In the genomic region with DNA sequence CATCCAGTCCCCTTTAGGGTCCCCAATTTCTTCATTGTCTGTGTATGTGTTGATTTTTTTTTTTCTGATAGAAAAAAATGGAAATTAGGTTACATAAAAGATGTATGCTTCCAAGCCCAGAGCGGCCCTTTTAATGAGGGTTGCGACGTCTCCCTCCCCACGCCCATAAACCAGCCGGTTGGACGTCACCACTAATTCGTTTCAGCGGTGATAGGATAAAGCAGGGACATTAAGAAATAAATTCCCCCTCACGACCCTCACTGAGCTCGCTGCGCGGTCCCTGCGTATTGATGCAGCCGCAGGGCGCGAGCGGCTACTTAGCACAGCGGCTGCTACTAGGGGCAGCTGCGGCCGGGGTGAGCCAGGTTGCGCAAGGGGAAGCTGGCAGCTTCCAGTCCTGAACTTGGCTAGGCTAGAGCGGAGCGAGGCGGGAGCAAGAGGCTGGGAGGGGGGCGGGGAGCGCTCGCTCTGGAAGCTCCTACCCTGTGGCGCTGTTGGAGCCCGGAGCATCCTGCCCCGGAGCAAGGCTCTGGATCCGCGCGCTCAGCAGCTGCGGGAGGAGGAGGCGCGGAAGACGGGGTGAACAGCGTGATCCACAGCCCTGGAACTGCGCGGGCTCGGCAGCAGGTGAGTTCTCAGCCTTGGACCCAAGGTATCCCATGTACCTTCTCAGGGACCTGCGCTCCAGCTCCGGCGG, we compare ENCODE assay signal across 8 mouse cellular contexts.
DNase-seq lines count a peak whose midpoint lies in the region; ATAC-seq lines count a peak whose summit lies in the region.

No protein-coding gene starts in this region.

- 1% methylated on average over 38 of the region's 44 CpGs for WGBS in forebrain, embryonic 13.5 days
- under 1% methylated on average over 44 of the region's 44 CpGs for WGBS in hindbrain, embryonic 12.5 days
- 1% methylated on average over 40 of the region's 44 CpGs for WGBS in midbrain, embryonic 16.5 days

- peaks cover 29% of the 10 kb centered on the region for H3K4me1 ChIP-seq in forebrain, embryonic 13.5 days
- H3K4me1 ChIP-seq in hindbrain, embryonic 12.5 days = peaks cover 17% of the 10 kb centered on the region
- H3K4me1 ChIP-seq in midbrain, embryonic 16.5 days (ENCODE audit: control insufficient read depth, insufficient read depth, low read length) = peaks cover 31% of the 10 kb centered on the region

- peak; percentile 77 for ATAC-seq in forebrain, embryonic 13.5 days
- ATAC-seq in hindbrain, embryonic 12.5 days (ENCODE audit: low FRiP score) = peak; percentile 55; the same call in 1 of the 2 replicates
- ATAC-seq in midbrain, embryonic 16.5 days = peak; percentile 43; the same call in 1 of the 2 replicates

- H3K4me2 ChIP-seq in forebrain, embryonic 13.5 days = peak overlapping the region; percentile 66
- peak overlapping the region; percentile 55 for H3K4me2 ChIP-seq in hindbrain, embryonic 12.5 days (replicated peaks)
- H3K4me2 ChIP-seq in midbrain, embryonic 16.5 days (ENCODE audit: low read length) = peak overlapping the region; percentile 87

- intact Hi-C loops in left cerebral cortex, postnatal 4 days (cut with DNase I) = loop anchor here (5.0 kb wide), 1 partner anchor 96 kb away; no protein-coding TSS in a partner anchor

- H3K4me3 ChIP-seq in forebrain, embryonic 13.5 days = peak overlapping the region; percentile 38
- peak overlapping the region; percentile 30 for H3K4me3 ChIP-seq in hindbrain, embryonic 12.5 days
- peak overlapping the region; percentile 47 for H3K4me3 ChIP-seq in midbrain, embryonic 16.5 days (ENCODE audit: low read depth, low read length)

- H3K9ac ChIP-seq in forebrain, embryonic 13.5 days = peak overlapping the region; percentile 49
- 0 out of 2 replicates have a peak overlapping the region, but pooled peaks have one; percentile 45 for H3K9ac ChIP-seq in hindbrain, embryonic 12.5 days
- peak overlapping the region; percentile 63 for H3K9ac ChIP-seq in midbrain, embryonic 16.5 days (ENCODE audit: low read depth, low read length)

- no peaks in the 10 kb centered on the region for H3K36me3 ChIP-seq in forebrain, embryonic 13.5 days (ENCODE audit: poor library complexity, severe bottlenecking)
- H3K36me3 ChIP-seq in hindbrain, embryonic 12.5 days = no peaks in the 10 kb centered on the region
- no peaks in the 10 kb centered on the region for H3K36me3 ChIP-seq in midbrain, embryonic 16.5 days (ENCODE audit: control insufficient read depth, insufficient read depth, low read length)

- peak overlapping the region; percentile 54; the same call in 1 of the 2 replicates for H3K27ac ChIP-seq in forebrain, embryonic 13.5 days
- no peak overlapping the region for H3K27ac ChIP-seq in hindbrain, embryonic 12.5 days
- H3K27ac ChIP-seq in midbrain, embryonic 16.5 days (ENCODE audit: low read length) = 0 out of 2 replicates have a peak overlapping the region, but pooled peaks have one; percentile 45

- DNase-seq in Muller cell, postnatal 12 days (ENCODE audit: inconsistent ontology term) = peak; percentile 76
- peak; percentile 69 for DNase-seq in cerebellum, adult 11 months
- peak; percentile 85 for DNase-seq in left cerebral cortex, postnatal 4 days
- DNase-seq in yolk sac, embryonic 10.5 days (ENCODE audit: low spot score) = no peak
- no peak for DNase-seq in thymus, postnatal 4 days

- no peaks in the 10 kb centered on the region for H3K9me3 ChIP-seq in forebrain, embryonic 13.5 days (replicated peaks)
- H3K9me3 ChIP-seq in hindbrain, embryonic 12.5 days (replicated peaks) = no peaks in the 10 kb centered on the region
- no peaks in the 10 kb centered on the region for H3K9me3 ChIP-seq in midbrain, embryonic 16.5 days (replicated peaks; ENCODE audit: control insufficient read depth, low read length, poor library complexity, severe bottlenecking)

- H3K27me3 ChIP-seq in forebrain, embryonic 13.5 days = peaks cover 65% of the 10 kb centered on the region
- H3K27me3 ChIP-seq in hindbrain, embryonic 12.5 days = peaks cover 72% of the 10 kb centered on the region
- H3K27me3 ChIP-seq in midbrain, embryonic 16.5 days (ENCODE audit: control insufficient read depth, insufficient read depth, low read depth, low read length) = peaks cover 17% of the 10 kb centered on the region

Comparison
In these comparisons a context has a peak if more than half of its experiments do, and no peak if none do; other contexts are left out.
1. DNase-seq: peak in Muller cell, postnatal 12 days (single experiment), cerebellum, adult 11 months (single experiment) and left cerebral cortex, postnatal 4 days (single experiment); none in yolk sac, embryonic 10.5 days (single experiment) and thymus, postnatal 4 days (single experiment).
2. Peak in every context shown above with its lines, with median percentiles within 50 percentile points of each other: ATAC-seq, H3K4me2 ChIP-seq, H3K4me3 ChIP-seq and H3K9ac ChIP-seq.